Mouse (Mus musculus): ENCODE data around the gene Dnm3. TPM values are rescaled to one million over a fixed set of nuclear protein-coding genes. Genes with fewer than 3 reads are reported as not detected.

Dnm3 gene
- polyA plus RNA-seq, 1 experiment: 1.6 TPM

- no peaks in the 10 kb centered on the region for H3K79me3 ChIP-seq (ENCODE audit: low read depth)
- H3K36me3 ChIP-seq (ENCODE audit: control insufficient read depth, insufficient read depth): no peaks in the 10 kb centered on the region
- no peak overlapping the region for H3ac ChIP-seq (ENCODE audit: control insufficient read depth, insufficient read length, low read depth)
- H3K4me3 ChIP-seq (ENCODE audit: insufficient read depth, poor library complexity, severe bottlenecking): no peak overlapping the region
- TF ChIP-seq USF1 (IDR thresholded peaks at IDR 0.05; ENCODE audit: low read depth) (no peak), MYOG (IDR thresholded peaks at IDR 0.05; ENCODE audit: control insufficient read depth, extremely low read depth, insufficient read length) (no peak), MAX (IDR thresholded peaks at IDR 0.05) (no peak), MYOD1 (IDR thresholded peaks at IDR 0.05; ENCODE audit: control insufficient read depth, insufficient read length, low read depth) (no peak)
- no peaks in the 10 kb centered on the region for H3K27me3 ChIP-seq (ENCODE audit: control insufficient read depth, insufficient read depth, insufficient read length)
- H3K79me2 ChIP-seq (ENCODE audit: control insufficient read depth, insufficient read depth): no peaks in the 10 kb centered on the region
Measured at GRCm38 (mm10) chr1:162009086-162009485, 468.7 kb downstream of the Dnm3 start.

GRCm38 (mm10) chr1:162008631-162009067, 469.2 kb downstream of the Dnm3 start:
- no peak for TF ChIP-seq MAX (IDR thresholded peaks at IDR 0.05)
- Histone ChIP-seq H3K4me3 (ENCODE audit: insufficient read depth, poor library complexity, severe bottlenecking) (no peak overlapping the region), H3K27me3 (ENCODE audit: control insufficient read depth, insufficient read depth, insufficient read length) (no peaks in the 10 kb centered on the region), H3ac (ENCODE audit: control insufficient read depth, insufficient read length, low read depth) (no peak overlapping the region), H3K79me2 (ENCODE audit: control insufficient read depth, insufficient read depth) (no peaks in the 10 kb centered on the region), H3K79me3 (ENCODE audit: low read depth) (no peaks in the 10 kb centered on the region), H3K36me3 (ENCODE audit: control insufficient read depth, insufficient read depth) (no peaks in the 10 kb centered on the region)

DNA sequence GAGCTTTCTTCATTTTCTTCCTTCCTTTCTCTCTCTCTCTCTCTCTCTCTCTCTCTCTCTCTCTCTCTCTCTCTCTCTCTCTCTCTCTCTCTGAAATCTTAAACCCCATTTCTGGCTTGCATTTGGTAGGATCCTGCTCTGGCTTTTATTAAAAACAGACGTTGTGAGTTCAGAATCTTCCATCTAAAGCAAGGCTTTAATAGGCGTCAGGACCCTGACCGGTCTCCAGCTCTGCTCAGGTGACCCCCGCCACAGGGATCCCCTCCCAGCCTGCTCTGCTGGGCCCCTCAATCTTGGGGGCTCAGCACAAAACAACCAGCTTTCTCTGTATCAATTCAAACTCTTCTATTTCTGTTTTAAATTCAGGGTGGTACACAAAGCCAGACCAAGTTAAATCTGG, 469.6 kb downstream of the Dnm3 start:
- H3K79me3 ChIP-seq (ENCODE audit: low read depth): no peaks in the 10 kb centered on the region
- H3ac ChIP-seq (ENCODE audit: control insufficient read depth, insufficient read length, low read depth): no peak overlapping the region
- no peaks in the 10 kb centered on the region for H3K79me2 ChIP-seq (ENCODE audit: control insufficient read depth, insufficient read depth)
- H3K4me3 ChIP-seq (ENCODE audit: insufficient read depth, poor library complexity, severe bottlenecking): no peak overlapping the region
- no peaks in the 10 kb centered on the region for H3K27me3 ChIP-seq (ENCODE audit: control insufficient read depth, insufficient read depth, insufficient read length)
- TF ChIP-seq CTCF (IDR thresholded peaks at IDR 0.05; ENCODE audit: control insufficient read depth, insufficient read depth, insufficient read length) (no peak), USF1 (IDR thresholded peaks at IDR 0.05; ENCODE audit: low read depth) (no peak), MYOD1 (IDR thresholded peaks at IDR 0.05; ENCODE audit: control insufficient read depth, insufficient read length, low read depth) (no peak), MYOG (IDR thresholded peaks at IDR 0.05; ENCODE audit: control insufficient read depth, extremely low read depth, insufficient read length) (no peak)
- no peaks in the 10 kb centered on the region for H3K36me3 ChIP-seq (ENCODE audit: control insufficient read depth, insufficient read depth)

DNA sequence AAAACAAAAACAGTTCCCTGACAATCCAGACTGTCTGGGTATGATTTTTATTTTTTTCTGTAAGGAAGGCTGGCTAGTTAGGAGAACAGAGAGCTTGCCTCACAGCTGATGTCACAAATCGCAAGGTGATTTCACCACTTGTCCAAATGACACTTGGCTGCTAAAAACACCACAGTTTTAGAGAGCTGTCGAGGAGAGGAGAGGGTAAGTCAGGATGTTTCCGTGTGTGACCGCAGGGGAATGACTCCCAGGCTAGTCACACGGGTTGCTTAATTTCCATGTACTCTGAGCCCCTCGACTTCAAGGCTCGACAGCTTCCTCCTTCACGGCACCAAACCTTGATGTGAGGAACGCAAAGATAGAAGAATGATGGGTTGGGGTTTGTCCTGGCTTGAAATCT, 471.7 kb downstream of the Dnm3 start:
- Histone ChIP-seq H3ac (ENCODE audit: control insufficient read depth, insufficient read length, low read depth) (no peak overlapping the region), H3K79me3 (ENCODE audit: low read depth) (no peaks in the 10 kb centered on the region), H3K79me2 (ENCODE audit: control insufficient read depth, insufficient read depth) (no peaks in the 10 kb centered on the region), H3K4me3 (ENCODE audit: insufficient read depth, poor library complexity, severe bottlenecking) (no peak overlapping the region), H3K27me3 (ENCODE audit: control insufficient read depth, insufficient read depth, insufficient read length) (no peaks in the 10 kb centered on the region), H3K36me3 (ENCODE audit: control insufficient read depth, insufficient read depth) (no peaks in the 10 kb centered on the region)
- TF ChIP-seq CTCF (IDR thresholded peaks at IDR 0.05; ENCODE audit: control insufficient read depth, insufficient read depth, insufficient read length) (no peak), USF1 (IDR thresholded peaks at IDR 0.05; ENCODE audit: low read depth) (no peak), MYOG (IDR thresholded peaks at IDR 0.05; ENCODE audit: control insufficient read depth, extremely low read depth, insufficient read length) (no peak), MYOD1 (IDR thresholded peaks at IDR 0.05; ENCODE audit: control insufficient read depth, insufficient read length, low read depth) (no peak), FOSL1 (IDR thresholded peaks at IDR 0.05; ENCODE audit: insufficient read depth, low read length, poor library complexity, severe bottlenecking) (peak; percentile 13), CEBPB (IDR thresholded peaks at IDR 0.05; ENCODE audit: low read depth) (peak; percentile 82), MAX (IDR thresholded peaks at IDR 0.05) (no peak)

DNA sequence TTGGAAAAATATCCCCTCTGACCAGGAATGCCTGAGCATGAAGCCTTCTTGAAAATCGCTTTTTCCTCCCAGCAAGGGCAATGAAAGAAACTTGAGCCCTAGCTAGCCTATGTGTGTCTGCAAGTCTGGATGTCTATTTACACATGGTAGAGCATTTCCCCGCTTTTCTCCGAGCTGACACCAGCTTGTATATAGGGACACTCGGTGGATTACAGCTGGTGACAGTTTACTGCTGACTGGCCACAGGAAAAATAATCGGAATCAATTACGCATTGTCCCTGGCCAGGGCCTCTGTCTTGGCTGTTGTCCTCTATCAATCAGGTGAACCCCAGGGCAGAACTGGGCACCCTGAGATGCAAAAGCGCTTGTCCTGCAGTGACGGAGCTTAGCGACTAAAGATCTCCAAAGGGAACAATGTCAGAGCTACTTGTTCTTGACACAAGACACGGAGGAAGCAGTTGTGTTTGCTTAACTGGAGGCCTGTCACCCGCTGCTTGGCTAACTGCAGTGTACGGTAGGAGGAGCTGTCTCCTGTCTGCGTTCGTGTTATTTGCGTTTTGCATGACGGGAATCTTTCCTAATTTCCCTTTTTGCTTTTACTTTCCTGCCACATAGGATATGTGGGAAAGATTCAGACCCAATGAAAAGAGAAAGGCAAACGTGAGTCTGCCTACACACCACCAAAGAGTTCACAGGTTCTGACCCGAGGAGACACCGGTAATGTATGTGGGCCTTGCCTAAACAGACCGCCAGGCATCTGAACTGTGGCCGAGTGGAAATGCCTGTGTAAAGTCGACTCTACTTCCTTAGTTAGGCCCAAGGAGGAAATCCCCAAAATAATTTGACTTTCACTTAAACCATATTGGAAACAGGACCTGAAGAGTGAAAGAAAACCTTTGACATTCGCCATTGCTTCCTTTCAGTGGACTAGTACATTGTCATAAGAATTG, 472.7 kb downstream of the Dnm3 start:
- H3K4me3 ChIP-seq (ENCODE audit: insufficient read depth, poor library complexity, severe bottlenecking): no peak overlapping the region
- H3K36me3 ChIP-seq (ENCODE audit: control insufficient read depth, insufficient read depth): no peaks in the 10 kb centered on the region
- no peak overlapping the region for H3ac ChIP-seq (ENCODE audit: control insufficient read depth, insufficient read length, low read depth)
- no peaks in the 10 kb centered on the region for H3K27me3 ChIP-seq (ENCODE audit: control insufficient read depth, insufficient read depth, insufficient read length)
- H3K79me2 ChIP-seq (ENCODE audit: control insufficient read depth, insufficient read depth): no peaks in the 10 kb centered on the region
- TF ChIP-seq MYOG (IDR thresholded peaks at IDR 0.05; ENCODE audit: control insufficient read depth, extremely low read depth, insufficient read length) (no peak), CTCF (IDR thresholded peaks at IDR 0.05; ENCODE audit: control insufficient read depth, insufficient read depth, insufficient read length) (no peak), MAX (IDR thresholded peaks at IDR 0.05) (no peak), CEBPB (IDR thresholded peaks at IDR 0.05; ENCODE audit: low read depth) (no peak)
- no peaks in the 10 kb centered on the region for H3K79me3 ChIP-seq (ENCODE audit: low read depth)

- Histone ChIP-seq H3K79me2 (ENCODE audit: control insufficient read depth, insufficient read depth) (no peaks in the 10 kb centered on the region), H3ac (ENCODE audit: control insufficient read depth, insufficient read length, low read depth) (no peak overlapping the region), H3K36me3 (ENCODE audit: control insufficient read depth, insufficient read depth) (no peaks in the 10 kb centered on the region), H3K27me3 (ENCODE audit: control insufficient read depth, insufficient read depth, insufficient read length) (no peaks in the 10 kb centered on the region), H3K4me3 (ENCODE audit: insufficient read depth, poor library complexity, severe bottlenecking) (no peak overlapping the region), H3K79me3 (ENCODE audit: low read depth) (no peaks in the 10 kb centered on the region)
- TF ChIP-seq MAX (IDR thresholded peaks at IDR 0.05) (no peak), USF1 (IDR thresholded peaks at IDR 0.05; ENCODE audit: low read depth) (no peak), CEBPB (IDR thresholded peaks at IDR 0.05; ENCODE audit: low read depth) (no peak), MYOG (IDR thresholded peaks at IDR 0.05; ENCODE audit: control insufficient read depth, extremely low read depth, insufficient read length) (no peak), CTCF (IDR thresholded peaks at IDR 0.05; ENCODE audit: control insufficient read depth, insufficient read depth, insufficient read length) (no peak), MYOD1 (IDR thresholded peaks at IDR 0.05; ENCODE audit: control insufficient read depth, insufficient read length, low read depth) (no peak), FOSL1 (IDR thresholded peaks at IDR 0.05; ENCODE audit: insufficient read depth, low read length, poor library complexity, severe bottlenecking) (no peak)
Measured at GRCm38 (mm10) chr1:162004518-162004780, 473.4 kb downstream of the Dnm3 start.

All from C2C12 (cell line).